Mouse (Mus musculus) adrenal gland (tissue): ENCODE results near the gene Nol10.
"Not testable (repeated sequence)": the region's sequence is repeated elsewhere in the genome, so short reads cannot be mapped to it uniquely, and the experiment has no call there.

Source experiments
- intact Hi-C: fragments of 180-260 bp; cut with DNase I; formaldehyde crosslinking; loops from one replicate; pipeline ENCODE4 v1.15.1; 2025
- microRNA-seq, 2 experiments: library from miRNA; unstranded; fragments of <30 nt; microRNA quantifications; one replicate each; pipeline ENCODE4; 2019

The Nol10 gene

DNA sequence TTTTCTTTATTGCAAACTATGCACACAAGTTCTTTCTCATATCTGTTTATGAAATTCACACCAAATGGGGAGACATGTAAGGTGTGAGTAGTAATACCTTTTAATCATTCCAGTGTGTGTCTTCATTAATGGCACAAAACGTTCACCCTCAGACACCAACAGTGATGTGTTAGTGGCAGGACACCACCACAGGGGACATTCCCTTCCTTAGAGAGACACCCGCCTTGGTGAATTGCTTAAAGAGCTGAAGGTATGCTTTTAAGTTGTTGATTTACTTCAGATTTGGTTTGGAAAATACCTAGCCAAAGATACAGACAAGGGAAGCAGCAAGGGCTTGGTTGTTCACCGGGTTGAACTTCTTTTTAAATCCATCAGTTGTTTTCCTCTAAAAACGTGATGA, 102.7 kb downstream of the Nol10 start:
- intact Hi-C loops, result no loop called here

DNA sequence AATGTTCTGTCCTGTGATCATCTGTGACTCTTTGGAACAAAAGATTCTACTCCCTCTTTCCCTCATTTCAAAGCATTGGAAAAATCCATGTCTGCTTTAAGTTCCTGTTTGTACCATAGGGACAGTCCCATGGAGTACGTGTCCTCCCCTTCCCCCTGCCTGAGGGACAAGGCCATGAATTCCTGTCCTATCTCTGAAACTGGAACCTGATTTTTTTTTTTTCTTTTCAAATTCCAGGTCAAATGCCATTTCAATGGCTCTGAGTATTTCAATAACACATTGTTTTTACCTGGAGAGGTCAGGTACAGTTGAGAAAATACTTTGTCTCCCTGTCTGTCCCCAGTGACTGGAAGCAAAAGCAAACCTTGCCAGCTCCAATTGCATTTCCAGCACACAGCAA, 104.0 kb downstream of the Nol10 start:
- intact Hi-C loops, result no loop called here

DNA sequence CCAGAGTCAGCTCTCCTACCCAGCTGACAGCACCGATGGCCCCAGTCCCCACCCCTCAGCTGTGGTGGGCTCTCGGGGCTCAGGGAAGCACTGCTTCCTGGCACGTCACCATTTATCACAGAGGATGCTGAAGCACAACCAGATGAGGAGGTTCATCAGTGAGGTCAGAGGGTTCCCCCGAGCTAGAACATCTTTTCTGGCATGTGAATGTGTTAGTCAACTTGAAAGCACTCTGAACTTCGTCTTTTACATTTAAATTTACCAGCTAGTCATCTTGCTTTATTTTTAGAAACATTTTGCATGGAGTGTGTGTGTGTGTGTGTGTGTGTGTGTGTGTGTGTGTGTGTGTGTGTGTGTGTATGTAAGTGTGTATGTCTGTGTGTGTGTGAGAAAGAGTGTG, 105.7 kb downstream of the Nol10 start:
- intact Hi-C loops, result no loop called here

DNA sequence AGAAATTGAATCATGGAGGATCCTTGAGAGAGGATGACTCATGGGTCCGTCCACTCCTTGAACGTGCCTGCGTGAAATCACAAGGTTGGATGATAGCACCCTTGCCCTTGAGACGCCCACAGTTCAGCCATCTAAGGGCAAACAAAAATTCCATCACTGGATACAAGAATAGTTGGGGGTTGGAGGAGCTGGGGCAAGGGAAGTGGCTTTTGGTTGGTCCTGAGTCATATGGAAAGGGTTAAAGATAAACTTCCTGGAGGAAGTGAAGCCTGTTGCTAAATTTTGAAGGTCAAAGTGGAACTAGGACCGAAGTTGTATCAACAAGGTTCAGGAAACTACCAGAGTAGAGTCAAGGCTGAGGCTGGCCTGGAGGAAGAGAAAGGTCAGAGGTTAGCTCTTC, 106.8 kb downstream of the Nol10 start:
- intact Hi-C loops, result no loop called here

DNA sequence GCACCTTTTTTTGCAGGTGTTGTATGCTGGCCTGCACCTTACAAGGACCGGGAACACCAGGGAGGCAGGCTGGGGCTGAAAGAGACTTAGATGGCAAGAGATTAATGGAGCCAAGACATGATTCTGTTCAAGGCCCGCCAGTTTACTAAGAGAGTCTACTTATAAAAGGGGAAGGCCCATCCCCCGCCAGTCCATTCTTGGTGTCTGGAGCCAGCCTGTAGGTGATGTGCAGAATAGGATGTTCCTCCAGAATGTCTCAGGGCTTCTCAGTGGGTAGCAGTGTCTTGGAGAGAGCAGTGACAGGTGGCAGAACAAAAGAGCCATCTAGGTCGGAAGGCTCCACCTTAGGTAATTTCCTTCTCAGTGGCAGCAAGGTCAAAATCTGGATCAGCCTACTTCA, 111.0 kb downstream of the Nol10 start:
- intact Hi-C loops, result not testable (repeated sequence)

DNA sequence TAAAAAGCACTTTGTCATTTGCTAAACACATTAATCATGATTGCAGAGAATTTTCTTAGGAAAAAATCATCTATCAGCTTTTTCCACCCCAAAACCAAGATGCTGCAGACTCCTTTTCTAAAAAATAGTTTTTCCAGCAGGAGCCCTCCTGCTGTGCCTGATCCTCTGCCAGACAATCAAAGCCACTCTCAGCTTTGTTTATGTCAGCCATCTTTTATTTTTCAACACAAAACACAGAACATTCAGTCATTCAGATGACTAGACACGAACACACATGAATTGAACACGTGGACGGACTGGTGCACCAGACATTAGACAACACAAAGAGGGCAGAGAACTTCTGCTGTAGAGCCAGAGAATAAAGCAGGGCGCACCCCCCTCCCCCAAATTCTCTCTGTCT, 115.4 kb downstream of the Nol10 start:
- intact Hi-C loops, result no loop called here

DNA sequence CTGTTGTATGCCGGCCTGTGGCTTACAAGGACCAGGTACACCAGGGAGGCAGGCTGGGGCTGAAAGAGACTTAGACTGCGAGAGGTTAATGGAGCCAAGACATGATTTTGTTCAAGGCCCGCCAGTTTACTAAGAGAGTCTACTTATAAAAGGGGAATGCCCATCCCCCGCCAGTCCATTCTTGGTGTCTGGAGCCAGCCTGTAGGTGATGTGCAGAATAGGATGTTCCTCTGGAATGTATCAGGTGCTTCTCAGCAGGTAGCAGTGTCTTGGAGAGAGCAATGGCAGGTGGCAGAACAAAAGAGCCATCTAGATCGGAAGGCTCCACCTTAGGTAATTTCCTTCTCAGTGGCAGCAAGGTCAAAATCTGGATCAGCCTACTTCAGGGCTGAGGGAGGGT, 116.3 kb downstream of the Nol10 start:
- intact Hi-C loops, result not testable (repeated sequence)

DNA sequence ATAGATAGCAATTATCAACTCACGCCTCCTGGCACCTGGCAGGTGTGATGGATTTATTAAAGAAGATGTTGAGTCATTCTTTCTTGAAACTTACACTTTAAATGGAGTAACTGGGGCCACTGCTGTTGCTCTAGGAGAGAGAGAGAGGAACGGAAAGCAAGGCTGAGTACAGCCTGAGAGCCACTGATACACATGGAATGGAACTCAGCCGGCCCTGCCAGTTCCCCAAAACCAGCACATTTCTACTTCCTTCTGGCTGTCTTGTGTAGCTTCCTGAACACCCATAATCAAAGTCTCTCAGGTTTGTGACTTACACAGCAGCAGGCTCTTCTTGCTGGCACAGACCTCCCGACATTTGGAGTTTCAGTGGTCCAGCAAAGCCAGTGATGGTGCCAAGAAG, 118.5 kb downstream of the Nol10 start:
- intact Hi-C loops, result no loop called here

DNA sequence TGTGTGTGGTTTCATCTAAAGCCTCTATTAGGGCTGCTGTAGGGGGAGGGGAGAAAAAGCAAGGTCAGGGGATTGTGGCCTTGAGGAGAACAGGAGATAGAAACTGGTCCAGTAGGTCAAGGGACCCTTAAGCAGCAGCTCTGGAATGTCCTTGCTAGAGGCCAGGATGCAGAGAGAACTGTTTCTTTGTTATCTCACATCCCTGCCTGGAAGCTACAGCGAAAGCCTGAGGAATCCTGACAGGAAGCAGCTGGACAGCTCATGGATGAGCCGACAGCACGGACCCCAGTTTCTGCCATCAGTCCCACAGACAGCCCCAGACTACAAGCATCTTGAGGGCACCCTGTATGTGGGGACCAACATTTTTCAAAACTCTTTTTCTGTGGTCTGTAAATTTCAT, 120.1 kb downstream of the Nol10 start:
- intact Hi-C loops, result no loop called here

DNA sequence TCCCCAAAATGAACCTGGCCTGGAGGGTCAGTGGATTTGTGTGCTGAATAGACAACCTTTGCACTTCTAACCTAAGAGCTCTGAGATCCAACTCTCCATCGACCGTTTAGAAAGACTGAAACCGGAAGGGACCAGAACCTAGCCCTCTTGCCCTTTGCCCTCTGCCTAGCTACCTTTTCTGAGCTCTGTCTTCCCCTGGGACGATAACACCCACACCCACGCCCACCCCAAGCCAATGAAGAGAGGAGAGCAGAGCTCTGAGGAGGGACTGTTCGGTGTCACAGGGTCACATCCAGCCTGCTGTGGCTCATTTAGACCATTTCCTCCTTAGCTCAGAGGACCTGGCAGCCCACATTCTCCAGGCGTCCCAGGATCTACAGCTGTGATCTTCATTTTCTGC, 121.6 kb downstream of the Nol10 start:
- intact Hi-C loops, result no loop called here

DNA sequence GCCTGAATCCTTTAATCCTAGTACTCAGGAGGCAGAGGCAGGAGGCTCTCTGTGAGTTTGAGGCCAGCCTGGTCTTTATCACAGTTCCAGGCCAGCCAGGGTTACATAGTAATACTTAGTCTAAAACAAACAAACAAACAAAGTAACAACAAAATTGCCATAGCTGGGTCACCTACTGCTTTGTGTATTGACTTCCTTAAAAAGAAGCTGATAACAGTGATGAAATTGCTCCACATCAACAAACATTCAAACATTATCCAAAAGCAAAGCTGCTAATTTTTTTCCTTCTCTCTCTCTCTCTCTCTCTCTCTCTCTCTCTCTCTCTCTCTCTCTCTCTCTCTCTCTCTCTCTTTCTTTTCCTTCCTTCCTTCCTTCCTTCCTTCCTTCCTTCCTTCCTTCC, 122.3 kb downstream of the Nol10 start:
- intact Hi-C loops, result not testable (repeated sequence)

DNA sequence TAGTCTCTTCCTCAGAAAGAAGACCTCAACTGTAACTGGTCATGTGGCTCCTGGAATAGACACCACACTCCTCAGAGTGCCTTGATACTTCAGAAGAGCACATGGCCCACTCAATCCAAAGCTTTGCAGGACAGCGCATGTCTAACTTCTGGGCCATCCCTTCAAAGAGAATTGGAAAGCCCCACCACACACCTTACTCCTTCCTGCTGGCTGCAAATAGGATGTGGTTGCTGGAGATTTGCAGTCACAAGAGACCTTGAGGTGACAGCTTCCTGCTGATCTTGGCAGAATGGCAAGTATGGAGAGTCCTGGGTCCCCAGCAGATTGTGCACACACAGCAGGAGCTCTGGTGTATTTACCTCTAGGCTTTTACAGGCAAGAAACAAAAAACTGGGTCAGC, 123.1 kb downstream of the Nol10 start:
- intact Hi-C loops, result no loop called here

DNA sequence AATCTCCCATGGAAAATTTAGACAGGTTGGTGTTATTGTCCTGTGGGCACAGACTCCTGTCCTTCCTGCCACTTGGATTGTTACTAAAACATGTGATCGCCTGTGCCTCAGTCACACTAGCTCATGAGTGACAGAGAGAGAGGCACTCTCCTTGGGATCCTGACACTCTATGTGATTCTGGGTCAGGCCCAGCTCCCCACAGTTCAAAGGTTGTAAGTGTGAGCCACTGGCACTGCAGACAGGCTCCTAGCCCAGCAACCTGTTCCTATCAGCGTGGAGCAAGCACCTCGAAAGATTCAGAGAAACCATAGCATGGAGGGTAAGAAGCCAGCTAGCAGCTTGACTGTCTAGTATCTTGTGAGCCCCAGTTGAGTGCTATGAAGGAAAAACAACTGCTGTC, 124.9 kb downstream of the Nol10 start:
- intact Hi-C loops, result no loop called here

DNA sequence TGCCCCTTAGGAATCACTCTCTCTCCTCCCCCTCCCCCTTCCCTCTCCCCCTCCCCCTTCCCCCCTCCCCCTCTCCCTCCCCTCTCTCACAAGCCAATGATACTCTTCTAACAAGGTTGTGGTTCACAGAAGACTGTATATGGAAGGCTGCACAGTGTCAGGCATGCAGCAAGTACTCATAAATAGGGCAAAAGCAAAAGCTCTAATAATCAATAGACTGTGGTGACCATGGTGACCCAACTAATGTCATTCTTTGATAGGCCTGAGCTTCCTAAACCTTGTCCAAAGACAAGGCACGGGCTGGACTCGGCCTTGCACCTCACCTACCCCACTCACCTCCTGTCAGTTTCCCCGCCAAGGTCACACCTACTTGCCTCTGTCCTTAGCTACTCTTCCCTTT, 125.6 kb downstream of the Nol10 start:
- intact Hi-C loops, result no loop called here

DNA sequence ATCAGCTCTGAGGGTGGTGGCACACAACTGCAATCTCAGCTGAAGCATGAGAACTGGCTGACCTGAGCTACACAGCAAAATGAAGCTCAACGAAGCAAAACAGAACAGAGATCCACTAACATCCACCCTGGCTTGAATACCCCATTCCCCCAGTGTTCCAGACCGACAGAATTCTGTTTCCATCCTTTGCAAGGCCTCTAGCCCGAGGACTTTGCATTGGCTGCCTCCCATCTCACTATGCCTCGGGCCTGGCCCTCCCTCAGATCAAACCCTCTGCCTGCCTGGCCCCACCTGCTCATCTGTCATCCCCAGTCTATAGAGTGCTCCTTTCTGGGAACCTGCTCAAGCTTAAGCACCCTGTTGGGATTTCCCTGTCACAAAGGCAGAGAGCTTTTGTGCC, 126.4 kb downstream of the Nol10 start:
- intact Hi-C loops, result no loop called here

DNA sequence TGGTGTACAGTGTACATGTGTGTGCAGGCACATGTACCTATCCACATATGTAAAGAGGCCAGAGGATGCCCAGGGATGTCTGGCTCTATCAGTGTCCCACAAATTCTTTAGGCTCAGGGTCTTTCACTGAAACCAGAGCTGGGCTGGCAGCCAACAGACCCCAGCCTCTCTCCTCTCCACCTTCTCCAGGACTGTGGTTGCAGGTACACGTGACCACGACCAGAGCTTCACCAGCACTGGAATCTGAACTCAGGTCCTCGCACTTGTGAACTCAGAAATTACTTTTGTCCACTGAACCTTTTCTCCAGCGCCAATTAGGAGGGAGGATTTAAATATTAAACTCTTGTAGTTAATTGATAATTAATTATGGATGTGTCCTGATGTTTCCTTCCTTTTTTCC, 126.9 kb downstream of the Nol10 start:
- intact Hi-C loops, result no loop called here

DNA sequence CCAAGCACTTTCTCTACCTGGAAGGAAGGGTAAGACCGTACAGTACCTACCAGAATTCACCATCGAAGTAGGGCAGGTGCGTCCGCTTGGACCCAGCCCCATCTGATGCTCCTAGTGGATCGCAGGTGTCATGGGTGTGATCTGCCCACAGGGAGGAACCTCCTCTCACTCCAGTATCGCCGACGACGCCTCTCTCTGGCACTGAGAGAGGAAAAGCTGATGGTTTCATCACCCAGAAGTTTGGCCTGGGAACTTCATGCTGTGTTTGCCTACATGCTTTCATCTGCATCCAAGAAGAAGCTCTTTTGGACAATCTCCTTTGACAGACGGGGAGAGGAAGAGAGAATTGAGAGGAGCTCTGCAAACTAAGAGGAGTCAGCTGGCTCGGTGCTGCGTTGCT, 129.9 kb downstream of the Nol10 start:
- intact Hi-C loops, result no loop called here

DNA sequence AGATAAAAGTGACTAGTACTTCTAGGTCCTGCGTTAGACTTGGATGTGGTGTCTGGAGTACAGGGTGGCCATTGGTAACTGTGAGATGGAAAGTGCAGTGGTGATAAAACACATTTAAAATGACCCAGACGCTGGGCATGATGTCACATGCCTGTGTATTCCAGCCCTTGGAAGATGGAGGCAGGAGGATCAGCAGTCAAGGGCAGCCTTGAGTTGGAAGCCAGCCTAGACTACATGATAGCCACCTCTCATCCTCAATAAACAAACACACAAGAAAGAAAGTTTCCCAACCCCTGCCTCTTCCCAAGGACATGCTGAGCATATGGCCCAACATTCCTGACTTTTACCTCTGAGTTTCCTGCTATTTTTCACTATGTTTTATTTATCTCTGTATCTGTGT, 130.6 kb downstream of the Nol10 start:
- intact Hi-C loops, result no loop called here

Small RNAs within 50 kb of the gene (microRNA-seq; reads per million reads assigned to microRNA genes)
- 2.7 to 4.0 reads per million in 2 experiments for gene Mir3066
